Mouse (Mus musculus) kidney, adult 2 months (tissue): ENCODE data around the gene Klhl25. TPM values are rescaled to one million over a fixed set of nuclear protein-coding genes. Genes with fewer than 3 reads are reported as not detected.
"Not testable (repeated sequence)": the region's sequence is repeated elsewhere in the genome, so short reads cannot be mapped to it uniquely, and the experiment has no call there.

Experiments used
- DNase-seq: peaks from one replicate; pipeline ENCODE4 v3.0.0; 2021
- H3K27ac ChIP-seq: fragments of 200-500 bp; 2 replicates; pipeline ENCODE4 v1.5.1; 2012; ENCODE audit warnings: low read depth, low read length, control low read depth, inconsistent platforms; ENCODE audit not compliant: insufficient read depth
- H3K27me3 ChIP-seq: fragments of 200-500 bp; replicated peaks from 2 replicates; pipeline ENCODE4 v1.6.1; 2012; ENCODE audit warnings: mild to moderate bottlenecking, moderate library complexity, low read length, inconsistent platforms; ENCODE audit not compliant: control insufficient read depth, insufficient read depth
- H3K36me3 ChIP-seq: fragments of 200-500 bp; 2 replicates; pipeline ENCODE4 v1.6.1; 2012; ENCODE audit warnings: mild to moderate bottlenecking, moderate library complexity, low read length, inconsistent platforms; ENCODE audit not compliant: control insufficient read depth, insufficient read depth
- H3K4me1 ChIP-seq: fragments of 200-500 bp; 2 replicates; pipeline ENCODE4 v1.6.1; 2011; ENCODE audit warnings: low read length; ENCODE audit not compliant: control insufficient read depth, insufficient read depth
- H3K4me3 ChIP-seq: fragments of 200-500 bp; 2 replicates; pipeline ENCODE4 v1.5.1; 2011; ENCODE audit warnings: mild to moderate bottlenecking, low read depth, low read length, control low read depth; ENCODE audit not compliant: insufficient read depth
- CTCF ChIP-seq: fragments of 200-500 bp; conservative IDR thresholded peaks from 2 replicates; pipeline ENCODE4 v1.5.1; 2011; ENCODE audit warnings: low read depth, mild to moderate bottlenecking, control low read depth, low read length, moderate library complexity, mixed read lengths; ENCODE audit not compliant: insufficient read depth, insufficient read length
- POLR2A ChIP-seq: fragments of 200-500 bp; IDR thresholded peaks from one replicate; pipeline ENCODE4 v1.6.1; 2011; ENCODE audit warnings: low read depth, low read length, control low read depth
- WGBS: fragments of 180-500 bp; shearing (Covaris S2); methylation state at CpG from one replicate; pipeline ENCODE4 v1.1.7; 2018; 5-methylcytosine and 5-hydroxymethylcytosine counted together
- polyA plus RNA-seq: library from polyadenylated mRNA; depleted of rRNA; stranded (reverse); fragments of >200 nt; gene quantifications from 2 replicates; pipeline ENCODE4 v1.2.3, GENCODE M21; 2012

The Klhl25 gene
- polyA plus RNA-seq, 1 experiment = 11.7 TPM

GRCm38 (mm10) chr7:75828536-75828935, 19.6 kb upstream of the Klhl25 start:
- Histone ChIP-seq H3K27ac (no peak overlapping the region), H3K27me3 (no peaks in the 10 kb centered on the region), H3K36me3 (no peaks in the 10 kb centered on the region), H3K4me3 (no peak overlapping the region), H3K4me1 (no peaks in the 10 kb centered on the region)
- TF ChIP-seq CTCF (no peak), POLR2A (no peak)
- 85% methylated on average over 5 of the region's 5 CpGs for WGBS
- no peak for DNase-seq

DNA sequence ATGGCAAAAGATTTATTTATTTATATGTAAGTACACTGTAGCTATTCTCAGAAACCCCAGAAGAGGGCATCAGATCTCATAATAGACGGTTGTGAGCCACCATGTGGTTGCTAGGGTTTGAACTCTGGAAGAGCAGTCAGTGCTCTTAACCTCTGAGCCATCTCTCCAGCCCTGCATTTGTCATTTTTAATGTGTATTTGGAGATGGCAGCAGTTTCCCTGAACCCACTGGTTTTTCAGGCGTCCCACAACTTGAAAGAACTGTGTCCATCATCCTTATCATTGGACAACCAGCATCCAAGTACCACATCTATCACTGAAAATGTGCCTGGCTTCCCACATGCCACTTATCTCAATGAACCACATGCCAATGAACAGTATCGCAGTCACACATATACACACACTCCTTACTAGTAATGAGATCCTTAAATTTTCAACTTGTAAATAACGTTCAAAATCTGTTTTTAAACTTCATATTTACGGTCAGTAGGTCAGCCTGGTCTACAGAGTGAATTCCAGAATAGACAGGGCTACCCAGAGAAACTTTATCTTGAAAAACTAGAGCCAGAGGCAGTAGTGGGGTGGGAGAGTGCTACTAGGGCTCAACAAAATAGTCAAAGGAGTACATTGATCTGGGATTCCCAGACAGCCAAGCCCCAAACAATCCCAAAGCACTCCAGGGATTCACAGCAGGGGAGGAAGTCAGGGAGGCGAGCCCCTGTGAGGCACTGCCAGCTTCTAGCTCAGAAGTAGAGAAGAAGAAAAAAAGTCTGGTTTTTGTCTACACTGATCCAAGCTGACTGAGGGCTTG, 17.7 kb upstream of the Klhl25 start:
- TF ChIP-seq CTCF (no peak), POLR2A (no peak)
- Histone ChIP-seq H3K4me1 (no peaks in the 10 kb centered on the region), H3K4me3 (no peak overlapping the region), H3K27me3 (no peaks in the 10 kb centered on the region), H3K36me3 (no peaks in the 10 kb centered on the region), H3K27ac (no peak overlapping the region)
- DNase-seq = peak; percentile 16
- 69% methylated on average over 6 of the region's 6 CpGs for WGBS

- 79% methylated on average over 3 of the region's 4 CpGs for WGBS
- H3K4me1 ChIP-seq, H3K27ac ChIP-seq, DNase-seq, H3K4me3 ChIP-seq, H3K27me3 ChIP-seq, H3K36me3 ChIP-seq: not testable (repeated sequence)
Measured at GRCm38 (mm10) chr7:75833960-75834359, 14.2 kb upstream of the Klhl25 start.

- not testable (repeated sequence) for H3K4me3 ChIP-seq, H3K27ac ChIP-seq, H3K27me3 ChIP-seq, DNase-seq, H3K4me1 ChIP-seq, H3K36me3 ChIP-seq
- 32% methylated on average over 4 of the region's 6 CpGs for WGBS
Measured at GRCm38 (mm10) chr7:75834932-75835631, 13.0 kb upstream of the Klhl25 start.

DNA sequence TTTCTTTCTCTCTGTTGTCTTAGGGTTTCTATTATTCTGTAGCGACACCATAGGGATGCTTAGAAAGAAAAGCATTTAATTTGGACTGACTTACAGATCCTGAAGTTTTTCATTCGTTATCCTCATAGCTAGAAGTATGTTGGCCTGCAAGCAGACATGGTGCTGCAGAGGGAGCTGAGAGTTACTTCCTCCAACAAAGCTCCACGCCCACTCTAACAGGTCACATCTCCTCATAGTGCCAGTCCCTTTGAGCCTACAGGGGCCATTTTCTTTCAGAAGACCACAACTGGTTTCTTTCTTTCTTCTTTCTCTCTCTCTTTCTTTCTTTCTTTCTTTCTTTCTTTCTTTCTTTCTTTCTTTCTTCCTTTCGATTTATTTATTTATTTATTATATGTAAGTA, 8.0 kb upstream of the Klhl25 start:
- no peak for DNase-seq
- no peak overlapping the region for H3K27ac ChIP-seq
- no peaks in the 10 kb centered on the region for H3K4me1 ChIP-seq
- TF ChIP-seq CTCF (no peak), POLR2A (no peak)
- no peaks in the 10 kb centered on the region for H3K36me3 ChIP-seq
- H3K27me3 ChIP-seq = no peaks in the 10 kb centered on the region; the same call in 1 of the 2 replicates
- WGBS = 86% methylated on average over 4 of the region's 4 CpGs
- no peak overlapping the region for H3K4me3 ChIP-seq

GRCm38 (mm10) chr7:75842306-75842705, 5.8 kb upstream of the Klhl25 start:
- no peak for TF ChIP-seq CTCF
- TF ChIP-seq POLR2A = no peak
- H3K36me3 ChIP-seq = no peaks in the 10 kb centered on the region
- 88% methylated on average over 3 of the region's 3 CpGs for WGBS
- H3K27me3 ChIP-seq = no peaks in the 10 kb centered on the region; the same call in 1 of the 2 replicates
- no peak for DNase-seq
- no peak overlapping the region for H3K4me3 ChIP-seq
- H3K27ac ChIP-seq = no peak overlapping the region
- no peaks in the 10 kb centered on the region for H3K4me1 ChIP-seq

DNA sequence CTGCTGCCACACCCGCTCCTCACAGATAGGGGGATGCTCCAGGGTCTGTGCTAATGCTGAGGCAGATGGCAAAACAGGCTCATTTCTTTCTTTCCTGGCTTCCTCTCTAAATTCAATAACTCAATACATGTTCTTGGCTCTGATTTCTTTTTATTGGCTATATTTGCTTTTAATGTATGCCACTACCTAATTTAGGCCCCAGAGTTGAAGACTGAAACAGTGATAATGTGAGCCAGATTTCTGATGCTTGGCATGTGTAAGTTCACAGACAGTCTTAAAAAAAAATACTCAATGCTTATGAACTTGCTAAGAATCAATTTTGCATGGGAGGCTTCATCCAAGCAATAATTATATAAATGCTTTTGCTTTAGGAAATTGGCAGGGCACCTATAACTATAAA, 2.2 kb upstream of the Klhl25 start:
- Histone ChIP-seq H3K27ac (no peak overlapping the region), H3K27me3 (no peaks in the 10 kb centered on the region), H3K36me3 (no peaks in the 10 kb centered on the region), H3K4me1 (peaks cover 8% of the 10 kb centered on the region; the same call in 1 of the 2 replicates), H3K4me3 (no peak overlapping the region)
- TF ChIP-seq CTCF (no peak), POLR2A (no peak)
- 97% methylated on average over 1 of the region's 1 CpGs for WGBS
- DNase-seq = no peak
